Mouse (Mus musculus): Measurements from ENCODE around the gene Nipsnap2.

DNA sequence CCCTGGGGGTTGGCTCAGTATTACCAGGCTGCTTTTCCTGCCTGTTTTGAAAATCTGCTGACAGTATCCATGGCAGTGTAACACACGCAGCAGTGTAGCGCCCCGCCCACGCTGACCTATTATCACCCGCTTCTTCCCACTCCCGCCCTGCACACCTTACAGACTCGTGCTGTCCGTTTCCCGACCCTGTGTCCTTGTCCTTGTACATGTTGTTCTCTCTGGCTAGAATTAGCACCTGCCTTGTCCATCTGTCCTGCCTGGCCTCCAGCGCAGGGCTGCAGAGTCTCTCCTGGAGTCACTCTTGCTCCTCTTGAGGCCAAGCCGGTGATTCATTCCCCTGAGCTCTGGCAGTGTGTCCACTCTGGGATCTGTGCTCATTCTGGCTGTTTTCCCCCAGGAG, 5.5 kb downstream of the Nipsnap2 start:
- no peak for TF ChIP-seq EP300 (optimal IDR thresholded peaks at IDR 0.05)
- no peak for TF ChIP-seq CTCF (IDR thresholded peaks at IDR 0.05; ENCODE audit: low read depth)

Measured in stomach, postnatal 0 days (tissue).